Mouse (Mus musculus) heart, adult 2 months (tissue): ENCODE measurements at regions not wholly inside any gene's neighbourhood (a gene's known extent, or its start where the extent isn't known, plus 50 kb on each side); places are given as distances from the start of the nearest gene placed in this dataset.

ENCODE experiments used
- DNase-seq, 2 experiments: peaks; one replicate each; pipeline ENCODE4 v3.0.0; 2021
- H3K27ac ChIP-seq: fragments of 200-600 bp; 2 replicates; pipeline ENCODE4 v1.8.1; 2022
- H3K27me3 ChIP-seq: fragments of 200-500 bp; 2 replicates; pipeline ENCODE4 v1.6.1; 2012; ENCODE audit warnings: mild to moderate bottlenecking, low read length, inconsistent platforms, mixed read lengths; ENCODE audit not compliant: control insufficient read depth, insufficient read depth
- H3K36me3 ChIP-seq: fragments of 200-500 bp; 2 replicates; pipeline ENCODE4 v1.6.1; 2012; ENCODE audit warnings: low read length, inconsistent platforms; ENCODE audit not compliant: control insufficient read depth, insufficient read depth
- H3K4me1 ChIP-seq: fragments of 200-500 bp; 2 replicates; pipeline ENCODE4 v1.6.1; 2011; ENCODE audit warnings: low read length; ENCODE audit not compliant: control insufficient read depth, insufficient read depth
- H3K4me3 ChIP-seq: fragments of 200-600 bp; 2 replicates; pipeline ENCODE4 v1.8.1; 2022
- H3K79me2 ChIP-seq: fragments of 200-500 bp; replicated peaks from 2 replicates; pipeline ENCODE4 v1.6.1; 2012; ENCODE audit warnings: mild to moderate bottlenecking, inconsistent platforms, low read length, moderate library complexity, mixed read lengths; ENCODE audit not compliant: control insufficient read depth, insufficient read depth
- H3K9ac ChIP-seq: fragments of 200-500 bp; 2 replicates; pipeline ENCODE4 v1.6.1; 2012; ENCODE audit warnings: low read depth, mild to moderate bottlenecking, control low read depth, inconsistent platforms, low read length, mixed read lengths
- CTCF ChIP-seq: fragments of 200-600 bp; IDR thresholded peaks from 2 replicates; pipeline ENCODE4 v1.8.1; 2022; ENCODE audit warnings: antibody characterized with exemption, mild to moderate bottlenecking, moderate library complexity
- EP300 ChIP-seq: fragments of 200-500 bp; IDR thresholded peaks from 2 replicates; pipeline ENCODE4 v1.6.1; 2011; ENCODE audit warnings: low read depth, low read length, control low read depth; ENCODE audit not compliant: insufficient read depth
- POLR2A ChIP-seq: fragments of 200-500 bp; IDR thresholded peaks from 2 replicates; pipeline ENCODE4 v1.6.1; 2011; ENCODE audit warnings: mild to moderate bottlenecking, low read depth, low read length, control low read depth; ENCODE audit not compliant: insufficient read depth
- WGBS: fragments of 180-500 bp; shearing (Covaris S2); methylation state at CpG from one replicate; pipeline ENCODE4 v1.1.7; 2018; 5-methylcytosine and 5-hydroxymethylcytosine counted together
- intact Hi-C: fragments of 180-260 bp; cut with DNase I; formaldehyde crosslinking; loops from one replicate; pipeline ENCODE4 v1.15.1; 2025

DNA sequence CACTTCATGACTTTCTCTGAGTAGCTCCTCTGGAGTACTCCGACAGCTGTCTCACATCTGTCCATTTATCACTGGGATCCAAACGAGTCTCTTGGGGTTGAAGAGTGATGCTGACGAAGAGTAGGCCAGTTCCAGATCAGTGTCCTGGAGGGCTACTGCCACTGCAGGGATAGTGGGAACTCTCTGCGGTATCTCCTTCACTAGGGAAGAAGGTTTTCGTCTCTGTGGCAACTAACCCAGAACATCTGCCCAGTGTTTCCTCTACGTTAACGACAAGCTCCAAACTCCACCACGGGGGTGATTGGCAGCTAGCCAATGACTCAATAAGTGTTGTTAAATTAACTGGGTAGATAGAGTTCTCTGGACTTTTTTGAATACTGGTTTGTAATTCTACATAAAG, 256.4 kb upstream of the Rgma start:
- no peak overlapping the region for H3K9ac ChIP-seq
- H3K27me3 ChIP-seq: no peaks in the 10 kb centered on the region
- no peaks in the 10 kb centered on the region for H3K36me3 ChIP-seq
- H3K4me1 ChIP-seq: 0 out of 2 replicates have a peak, but pooled peaks cover 1% of the 10 kb centered on the region
- no peak overlapping the region for H3K27ac ChIP-seq
- WGBS: 35% methylated on average over 8 of the region's 8 CpGs
- no peak overlapping the region for H3K4me3 ChIP-seq
- no peak for TF ChIP-seq EP300
- no peak for TF ChIP-seq POLR2A
- TF ChIP-seq CTCF: no peak
- DNase-seq: peak; percentile 64 to 76
- H3K79me2 ChIP-seq: no peaks in the 10 kb centered on the region
- intact Hi-C loops: loop anchor here (5.0 kb wide), 1 partner anchor 258 kb away; the partner anchor contains the start of gene Rgma

DNA sequence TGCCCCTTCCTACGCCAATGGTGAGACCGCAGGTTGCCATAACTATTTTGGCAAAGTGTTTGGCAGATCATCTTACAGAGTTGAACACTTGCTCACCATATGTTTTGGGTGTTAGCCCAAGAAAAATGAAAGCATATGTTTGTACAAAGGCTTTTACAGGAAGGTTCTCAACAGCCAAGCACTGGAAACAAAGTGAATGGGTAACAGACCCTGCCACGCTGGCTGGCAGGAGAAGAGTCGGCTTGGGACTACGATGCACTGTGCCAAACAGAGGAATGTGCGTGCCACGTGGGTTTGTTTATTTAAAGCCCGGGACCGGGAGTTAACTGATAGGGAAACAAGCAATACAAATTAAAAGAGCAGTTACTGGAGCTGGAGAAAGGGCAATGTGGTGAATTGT, 255.0 kb upstream of the Rgma start:
- WGBS: 40% methylated on average over 9 of the region's 9 CpGs
- Histone ChIP-seq H3K79me2 (no peaks in the 10 kb centered on the region), H3K36me3 (no peaks in the 10 kb centered on the region), H3K27me3 (no peaks in the 10 kb centered on the region), H3K27ac (no peak overlapping the region), H3K9ac (no peak overlapping the region), H3K4me3 (no peak overlapping the region), H3K4me1 (0 out of 2 replicates have a peak, but pooled peaks cover 1% of the 10 kb centered on the region)
- TF ChIP-seq POLR2A (no peak), CTCF (no peak), EP300 (no peak)
- peak in 1 of 2 experiments; percentile 23 for DNase-seq
- intact Hi-C loops: no loop called here

DNA sequence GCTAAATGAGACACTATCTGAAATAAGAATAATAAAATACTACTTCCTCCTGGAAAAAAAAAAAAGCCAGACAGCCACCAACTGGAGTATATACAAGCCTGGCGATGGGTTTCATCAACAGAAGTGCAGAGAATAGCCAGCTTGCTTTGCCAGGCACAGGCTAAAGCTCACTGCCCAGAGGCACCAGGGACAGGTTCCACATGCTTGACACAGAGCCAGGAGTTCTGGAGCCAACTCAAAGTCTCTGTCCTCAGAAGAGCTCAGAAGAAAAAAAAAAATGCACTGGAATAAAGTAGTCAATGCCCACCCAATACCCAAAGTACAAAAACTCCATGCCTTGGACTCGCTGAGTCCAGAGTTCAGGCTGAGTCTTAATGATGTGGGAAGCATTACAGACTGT, 250.3 kb upstream of the Rgma start:
- TF ChIP-seq EP300 (no peak), POLR2A (no peak)
- H3K9ac ChIP-seq: no peak overlapping the region
- H3K27me3 ChIP-seq: no peaks in the 10 kb centered on the region; the same call in 1 of the 2 replicates
- no peaks in the 10 kb centered on the region for H3K79me2 ChIP-seq
- no peak overlapping the region for H3K4me3 ChIP-seq
- no peak for DNase-seq
- H3K27ac ChIP-seq: no peak overlapping the region
- no peaks in the 10 kb centered on the region for H3K4me1 ChIP-seq
- H3K36me3 ChIP-seq: no peaks in the 10 kb centered on the region
- intact Hi-C loops: no loop called here
- 69% methylated on average over 2 of the region's 2 CpGs for WGBS

DNA sequence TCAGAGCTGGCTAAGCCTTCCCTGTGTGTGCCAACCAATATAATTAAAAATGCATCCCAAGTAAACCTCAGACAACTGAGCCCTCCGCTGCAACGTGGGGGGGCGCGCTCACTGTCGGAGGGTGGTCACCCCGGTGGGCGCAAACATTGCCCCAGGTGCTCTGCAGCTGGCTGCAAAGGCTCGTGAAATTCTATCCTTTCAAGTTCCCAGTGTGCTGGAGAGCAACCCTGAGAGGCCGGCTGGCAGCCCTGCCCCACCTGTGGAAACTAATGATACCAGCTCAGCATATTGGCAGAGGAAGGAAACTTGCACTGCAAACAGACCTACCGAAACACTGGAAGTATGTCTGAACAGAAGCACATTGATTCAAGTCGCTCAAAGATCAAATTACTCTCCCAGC, 249.4 kb upstream of the Rgma start:
- no peak overlapping the region for H3K27ac ChIP-seq
- DNase-seq: no peak
- H3K4me3 ChIP-seq: no peak overlapping the region
- intact Hi-C loops: no loop called here
- no peaks in the 10 kb centered on the region for H3K4me1 ChIP-seq
- WGBS: 25% methylated on average over 11 of the region's 11 CpGs
- no peaks in the 10 kb centered on the region for H3K79me2 ChIP-seq
- no peak overlapping the region for H3K9ac ChIP-seq
- TF ChIP-seq CTCF (no peak), EP300 (no peak), POLR2A (no peak)
- H3K36me3 ChIP-seq: no peaks in the 10 kb centered on the region
- no peaks in the 10 kb centered on the region; the same call in 1 of the 2 replicates for H3K27me3 ChIP-seq

DNA sequence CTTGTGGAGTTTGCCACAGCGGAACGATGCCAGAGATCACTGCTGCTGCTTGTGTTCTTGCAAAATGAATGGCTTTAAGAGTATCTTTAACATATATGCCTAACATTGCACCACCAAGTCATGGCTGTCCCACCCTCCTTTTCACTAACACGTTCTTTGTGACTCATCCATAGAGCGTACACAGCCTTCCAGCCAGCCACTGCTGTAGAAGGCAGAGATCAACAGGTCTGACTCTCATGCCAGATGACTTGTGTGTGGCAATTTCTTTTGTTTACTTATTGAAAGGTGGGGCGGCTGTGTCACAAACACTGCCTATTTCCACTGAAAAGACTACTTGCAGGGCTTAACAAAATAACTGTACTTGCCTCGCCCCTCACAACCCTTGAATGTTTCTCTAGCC, 239.5 kb upstream of the Rgma start:
- no peaks in the 10 kb centered on the region for H3K4me1 ChIP-seq
- H3K79me2 ChIP-seq: no peaks in the 10 kb centered on the region
- H3K9ac ChIP-seq: no peak overlapping the region
- H3K4me3 ChIP-seq: no peak overlapping the region
- H3K27ac ChIP-seq: no peak overlapping the region
- intact Hi-C loops: loop anchor here (5.0 kb wide), 2 partner anchors 242 to 262 kb away; partner anchors contain the start of gene Rgma
- peaks cover 2% of the 10 kb centered on the region; the same call in 1 of the 2 replicates for H3K27me3 ChIP-seq
- no peak for DNase-seq
- TF ChIP-seq EP300 (no peak), CTCF (no peak), POLR2A (no peak)
- 81% methylated on average over 6 of the region's 6 CpGs for WGBS
- no peaks in the 10 kb centered on the region for H3K36me3 ChIP-seq

DNA sequence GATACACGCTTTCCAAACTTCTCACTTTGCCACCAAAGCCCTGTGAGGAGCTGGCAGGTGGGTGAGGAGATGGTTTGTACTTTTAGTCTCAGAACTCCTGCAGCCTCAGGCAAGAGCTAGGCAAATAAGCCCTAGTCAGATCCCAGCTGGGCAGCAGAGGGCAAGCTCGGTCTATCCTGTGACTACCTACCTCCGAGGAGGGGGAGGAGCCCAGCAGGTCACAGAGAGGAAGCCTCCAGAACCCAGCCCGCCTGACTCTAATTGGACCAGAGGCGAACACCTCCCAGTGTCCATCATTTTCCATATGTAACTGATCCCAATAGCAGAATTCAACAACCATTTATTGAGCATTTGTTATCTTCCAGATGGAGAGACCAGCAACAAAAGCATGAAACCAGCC, 237.0 kb upstream of the Rgma start:
- WGBS: 45% methylated on average over 5 of the region's 5 CpGs
- H3K36me3 ChIP-seq: no peaks in the 10 kb centered on the region
- H3K27ac ChIP-seq: no peak overlapping the region
- no peak overlapping the region for H3K9ac ChIP-seq
- TF ChIP-seq POLR2A (no peak), CTCF (peak; percentile 48)
- H3K27me3 ChIP-seq: peaks cover 2% of the 10 kb centered on the region; the same call in 1 of the 2 replicates
- intact Hi-C loops: loop anchor here (5.0 kb wide), 2 partner anchors 239 to 259 kb away; partner anchors contain the start of gene Rgma
- DNase-seq: no peak
- H3K4me3 ChIP-seq: no peak overlapping the region
- H3K4me1 ChIP-seq: no peaks in the 10 kb centered on the region
- H3K79me2 ChIP-seq: no peaks in the 10 kb centered on the region
